Mouse (Mus musculus) forebrain, embryonic 13.5 days (tissue): ENCODE measurements at regions not wholly inside any gene's neighbourhood (a gene's known extent, or its start where the extent isn't known, plus 50 kb on each side); places are given as distances from the start of the nearest gene placed in this dataset.

ENCODE experiments used
- ATAC-seq: fragments of 200-750 bp; cut with Nextera tagmentation; 2 replicates; pipeline ENCODE4 v1.8.0; 2017
- H3K27ac ChIP-seq: fragments of 300-500 bp; sonication (generic); 2 replicates; pipeline ENCODE4 v1.5.1; 2015; ENCODE audit warnings: inconsistent platforms, mild to moderate bottlenecking, moderate library complexity
- H3K27me3 ChIP-seq: fragments of 300-500 bp; sonication (generic); 2 replicates; pipeline ENCODE4 v1.6.1; 2015; ENCODE audit warnings: mild to moderate bottlenecking, inconsistent platforms
- H3K36me3 ChIP-seq: fragments of 300-500 bp; sonication (generic); 2 replicates; pipeline ENCODE4 v1.6.1; 2015; ENCODE audit warnings: mild to moderate bottlenecking, inconsistent platforms; ENCODE audit not compliant: poor library complexity, severe bottlenecking
- H3K4me1 ChIP-seq: fragments of 300-500 bp; sonication (generic); 2 replicates; pipeline ENCODE4 v1.6.1; 2015; ENCODE audit warnings: inconsistent platforms
- H3K4me2 ChIP-seq: fragments of 300-500 bp; sonication (generic); 2 replicates; pipeline ENCODE4 v1.6.1; 2015; ENCODE audit warnings: inconsistent platforms, mild to moderate bottlenecking, moderate library complexity
- H3K4me3 ChIP-seq: fragments of 300-500 bp; sonication (generic); 2 replicates; pipeline ENCODE4 v1.5.1; 2015; ENCODE audit warnings: mild to moderate bottlenecking, inconsistent platforms
- H3K9ac ChIP-seq: fragments of 300-500 bp; sonication (generic); 2 replicates; pipeline ENCODE4 v1.6.1; 2015; ENCODE audit warnings: mild to moderate bottlenecking, inconsistent platforms
- H3K9me3 ChIP-seq: fragments of 300-500 bp; sonication (generic); replicated peaks from 2 replicates; pipeline ENCODE4 v1.6.1; 2016; ENCODE audit warnings: inconsistent platforms
- WGBS: fragments of 180-500 bp; shearing (Covaris S2); methylation state at CpG from one replicate; pipeline ENCODE4 v1.1.7; 2015; 5-methylcytosine and 5-hydroxymethylcytosine counted together

- Histone ChIP-seq H3K36me3 (no peaks in the 10 kb centered on the region), H3K27me3 (no peaks in the 10 kb centered on the region), H3K4me3 (no peak overlapping the region), H3K9me3 (no peaks in the 10 kb centered on the region), H3K4me2 (no peak overlapping the region), H3K9ac (no peak overlapping the region), H3K4me1 (no peaks in the 10 kb centered on the region), H3K27ac (no peak overlapping the region)
- no peak for ATAC-seq
- 53% methylated on average over 5 of the region's 5 CpGs for WGBS
Observed at GRCm38 (mm10) chr1:186393005-186393404, 275.9 kb upstream of the Lyplal1 start.

GRCm38 (mm10) chr1:186384440-186384839 is 267.3 kb upstream of the Lyplal1 start:
- H3K36me3 ChIP-seq: no peaks in the 10 kb centered on the region

GRCm38 (mm10) chr1:186383453-186383852 is 266.3 kb upstream of the Lyplal1 start:
- Histone ChIP-seq H3K27ac (no peak overlapping the region), H3K4me1 (no peaks in the 10 kb centered on the region), H3K9me3 (no peaks in the 10 kb centered on the region), H3K9ac (no peak overlapping the region), H3K4me2 (no peak overlapping the region), H3K27me3 (no peaks in the 10 kb centered on the region), H3K36me3 (no peaks in the 10 kb centered on the region), H3K4me3 (no peak overlapping the region)
- 90% methylated on average over 2 of the region's 2 CpGs for WGBS
- ATAC-seq: no peak

More at GRCm38 (mm10) chr1:186384440-186384839, 267.3 kb upstream of the Lyplal1 start:
- no peak overlapping the region for H3K4me2 ChIP-seq
- H3K27ac ChIP-seq: no peak overlapping the region
- H3K4me1 ChIP-seq: no peaks in the 10 kb centered on the region
- no peak overlapping the region for H3K4me3 ChIP-seq
- ATAC-seq: no peak
- H3K27me3 ChIP-seq: no peaks in the 10 kb centered on the region
- H3K9ac ChIP-seq: no peak overlapping the region
- H3K9me3 ChIP-seq: no peaks in the 10 kb centered on the region
- 77% methylated on average over 4 of the region's 4 CpGs for WGBS

GRCm38 (mm10) chr1:186383006-186383405 is 265.9 kb upstream of the Lyplal1 start:
- H3K4me3 ChIP-seq: no peak overlapping the region
- H3K9ac ChIP-seq: no peak overlapping the region
- H3K9me3 ChIP-seq: no peaks in the 10 kb centered on the region
- no peaks in the 10 kb centered on the region for H3K36me3 ChIP-seq
- H3K27ac ChIP-seq: no peak overlapping the region
- H3K27me3 ChIP-seq: no peaks in the 10 kb centered on the region
- no peak for ATAC-seq
- WGBS: 86% methylated on average over 3 of the region's 3 CpGs
- H3K4me1 ChIP-seq: no peaks in the 10 kb centered on the region
- H3K4me2 ChIP-seq: no peak overlapping the region

- no peak overlapping the region for H3K9ac ChIP-seq
- H3K36me3 ChIP-seq: no peaks in the 10 kb centered on the region
- 90% methylated on average over 10 of the region's 10 CpGs for WGBS
- no peaks in the 10 kb centered on the region for H3K9me3 ChIP-seq
- no peak for ATAC-seq
- H3K4me1 ChIP-seq: no peaks in the 10 kb centered on the region
- H3K27me3 ChIP-seq: no peaks in the 10 kb centered on the region
- no peak overlapping the region for H3K27ac ChIP-seq
- no peak overlapping the region for H3K4me3 ChIP-seq
- no peak overlapping the region for H3K4me2 ChIP-seq
Observed at GRCm38 (mm10) chr1:186379938-186380847, 263.1 kb upstream of the Lyplal1 start.

- Histone ChIP-seq H3K27ac (no peak overlapping the region), H3K36me3 (no peaks in the 10 kb centered on the region), H3K4me2 (no peak overlapping the region), H3K9me3 (no peaks in the 10 kb centered on the region), H3K27me3 (no peaks in the 10 kb centered on the region), H3K4me1 (no peaks in the 10 kb centered on the region), H3K9ac (no peak overlapping the region), H3K4me3 (no peak overlapping the region)
- no peak for ATAC-seq
- 98% methylated on average over 9 of the region's 9 CpGs for WGBS
Observed at GRCm38 (mm10) chr1:186376906-186377623, 260.0 kb upstream of the Lyplal1 start.

GRCm38 (mm10) chr1:186374009-186374649 is 257.0 kb upstream of the Lyplal1 start:
- no peaks in the 10 kb centered on the region for H3K36me3 ChIP-seq
- H3K4me3 ChIP-seq: no peak overlapping the region
- H3K9ac ChIP-seq: no peak overlapping the region
- H3K27me3 ChIP-seq: no peaks in the 10 kb centered on the region
- 91% methylated on average over 9 of the region's 9 CpGs for WGBS
- H3K4me2 ChIP-seq: no peak overlapping the region
- no peaks in the 10 kb centered on the region for H3K4me1 ChIP-seq
- ATAC-seq: no peak
- no peaks in the 10 kb centered on the region for H3K9me3 ChIP-seq
- no peak overlapping the region for H3K27ac ChIP-seq

- Histone ChIP-seq H3K4me2 (no peak overlapping the region), H3K9me3 (no peaks in the 10 kb centered on the region), H3K27ac (no peak overlapping the region), H3K4me3 (no peak overlapping the region), H3K9ac (no peak overlapping the region), H3K27me3 (no peaks in the 10 kb centered on the region), H3K4me1 (no peaks in the 10 kb centered on the region), H3K36me3 (no peaks in the 10 kb centered on the region)
- WGBS: 31% methylated on average over 4 of the region's 4 CpGs
- ATAC-seq: no peak
Observed at GRCm38 (mm10) chr1:186373386-186373785, 256.3 kb upstream of the Lyplal1 start.

GRCm38 (mm10) chr1:186372770-186373353 is 255.8 kb upstream of the Lyplal1 start:
- no peaks in the 10 kb centered on the region for H3K9me3 ChIP-seq
- no peak overlapping the region for H3K4me2 ChIP-seq
- H3K27ac ChIP-seq: no peak overlapping the region
- no peaks in the 10 kb centered on the region for H3K4me1 ChIP-seq
- H3K9ac ChIP-seq: no peak overlapping the region
- ATAC-seq: no peak
- H3K4me3 ChIP-seq: no peak overlapping the region
- no peaks in the 10 kb centered on the region for H3K36me3 ChIP-seq
- 95% methylated on average over 2 of the region's 2 CpGs for WGBS
- no peaks in the 10 kb centered on the region for H3K27me3 ChIP-seq

GRCm38 (mm10) chr1:186363356-186363755 is 246.2 kb upstream of the Lyplal1 start:
- H3K27me3 ChIP-seq: no peaks in the 10 kb centered on the region
- 83% methylated on average over 4 of the region's 4 CpGs for WGBS
- no peak overlapping the region for H3K9ac ChIP-seq
- H3K4me2 ChIP-seq: no peak overlapping the region
- no peak overlapping the region for H3K27ac ChIP-seq
- no peak overlapping the region for H3K4me3 ChIP-seq
- H3K36me3 ChIP-seq: no peaks in the 10 kb centered on the region
- H3K4me1 ChIP-seq: no peaks in the 10 kb centered on the region
- no peaks in the 10 kb centered on the region for H3K9me3 ChIP-seq
- ATAC-seq: no peak

- no peaks in the 10 kb centered on the region for H3K4me1 ChIP-seq
- ATAC-seq: no peak
- H3K9me3 ChIP-seq: no peaks in the 10 kb centered on the region
- no peaks in the 10 kb centered on the region for H3K36me3 ChIP-seq
- no peak overlapping the region for H3K4me3 ChIP-seq
- H3K4me2 ChIP-seq: no peak overlapping the region
- H3K27me3 ChIP-seq: no peaks in the 10 kb centered on the region
- no peak overlapping the region for H3K9ac ChIP-seq
- 80% methylated on average over 15 of the region's 15 CpGs for WGBS
- H3K27ac ChIP-seq: no peak overlapping the region
Observed at GRCm38 (mm10) chr1:186358011-186358670, 241.0 kb upstream of the Lyplal1 start.
